Mouse (Mus musculus): Measurements from ENCODE around the gene Anapc15-ps. TPM values are rescaled to one million over a fixed set of nuclear protein-coding genes. Genes with fewer than 3 reads are reported as not detected.
A peak's percentile ranks its signal among the peaks of the same experiment; 100 is the strongest.

The Anapc15-ps gene
- not detected for total RNA-seq (2021)

- intact Hi-C loops (cut with DNase I) = no loop called here
- DNase-seq = no peak
Observed at GRCm38 (mm10) chr10:95673351-95673750, at the start of gene Anapc15-ps. Gene Anapc15-ps (minus strand): TSS chr10:95673451.

- intact Hi-C loops (cut with DNase I) = no loop called here
- no peak for DNase-seq
Observed at GRCm38 (mm10) chr10:95722203-95722611, 49.0 kb upstream of the Anapc15-ps start.

GRCm38 (mm10) chr10:95720181-95720798 is 47.0 kb upstream of the Anapc15-ps start:
- intact Hi-C loops (cut with DNase I) = no loop called here
- DNase-seq = no peak

- no peak for DNase-seq
- intact Hi-C loops (cut with DNase I) = no loop called here
Observed at GRCm38 (mm10) chr10:95719472-95719871, 46.2 kb upstream of the Anapc15-ps start.

GRCm38 (mm10) chr10:95718760-95719159 is 45.5 kb upstream of the Anapc15-ps start:
- no peak for DNase-seq
- intact Hi-C loops (cut with DNase I) = no loop called here

- intact Hi-C loops (cut with DNase I) = no loop called here
- no peak for DNase-seq
Observed at GRCm38 (mm10) chr10:95717106-95717680, 43.9 kb upstream of the Anapc15-ps start.

GRCm38 (mm10) chr10:95715687-95716086 is 42.4 kb upstream of the Anapc15-ps start:
- intact Hi-C loops (cut with DNase I) = no loop called here
- DNase-seq = no peak

- intact Hi-C loops (cut with DNase I) = no loop called here
- DNase-seq = no peak
Observed at GRCm38 (mm10) chr10:95712221-95712620, 39.0 kb upstream of the Anapc15-ps start.

- intact Hi-C loops (cut with DNase I) = loop anchor here (2.0 kb wide), 2 partner anchors 33 to 71 kb away; no protein-coding TSS in a partner anchor
- no peak for DNase-seq
Observed at GRCm38 (mm10) chr10:95709903-95710660, 36.8 kb upstream of the Anapc15-ps start.

GRCm38 (mm10) chr10:95709143-95709880 is 36.1 kb upstream of the Anapc15-ps start:
- no peak for DNase-seq
- intact Hi-C loops (cut with DNase I) = loop anchor here (2.0 kb wide), 2 partner anchors 33 to 71 kb away; no protein-coding TSS in a partner anchor

- peak; percentile 59 to 65 for DNase-seq
- intact Hi-C loops (cut with DNase I) = loop anchor here (2.0 kb wide), 2 partner anchors 31 to 73 kb away; no protein-coding TSS in a partner anchor
Observed at GRCm38 (mm10) chr10:95708001-95708400, 34.8 kb upstream of the Anapc15-ps start.

- intact Hi-C loops (cut with DNase I) = no loop called here
- no peak for DNase-seq
Observed at GRCm38 (mm10) chr10:95706867-95707266, 33.6 kb upstream of the Anapc15-ps start.

GRCm38 (mm10) chr10:95705747-95706146 is 32.5 kb upstream of the Anapc15-ps start:
- intact Hi-C loops (cut with DNase I) = no loop called here

GRCm38 (mm10) chr10:95704847-95705246 is 31.6 kb upstream of the Anapc15-ps start:
- intact Hi-C loops (cut with DNase I) = no loop called here
- no peak for DNase-seq

More at GRCm38 (mm10) chr10:95705747-95706146, 32.5 kb upstream of the Anapc15-ps start:
- DNase-seq = no peak

- no peak for DNase-seq
- intact Hi-C loops (cut with DNase I) = no loop called here
Observed at GRCm38 (mm10) chr10:95703730-95704129, 30.5 kb upstream of the Anapc15-ps start.

- no peak for DNase-seq
- intact Hi-C loops (cut with DNase I) = no loop called here
Observed at GRCm38 (mm10) chr10:95700422-95700821, 27.2 kb upstream of the Anapc15-ps start.

GRCm38 (mm10) chr10:95698920-95699714 is 25.9 kb upstream of the Anapc15-ps start:
- DNase-seq = no peak
- intact Hi-C loops (cut with DNase I) = no loop called here

GRCm38 (mm10) chr10:95696253-95696641 is 23.0 kb upstream of the Anapc15-ps start:
- intact Hi-C loops (cut with DNase I) = no loop called here
- DNase-seq = no peak

GRCm38 (mm10) chr10:95695603-95696252 is 22.5 kb upstream of the Anapc15-ps start:
- intact Hi-C loops (cut with DNase I) = no loop called here
- no peak for DNase-seq
